Mouse (Mus musculus): ENCODE measurements around the gene Setd2.

GRCm38 (mm10) chr9:110548261-110548660 is 15.9 kb downstream of the Setd2 start:
- TF ChIP-seq CTCF (IDR thresholded peaks at IDR 0.05; ENCODE audit: extremely low read depth, insufficient read depth, insufficient read length, insufficient replicate concordance) (no peak), POLR2A (IDR thresholded peaks at IDR 0.05; ENCODE audit: low read depth, low read length) (no peak)
